Mouse (Mus musculus) adipocyte (in vitro differentiated cells): ENCODE results near the gene Wdr47.
"Not testable (repeated sequence)": the region's sequence is repeated elsewhere in the genome, so short reads cannot be mapped to it uniquely, and the experiment has no call there.

Source experiments
- DNase-seq: peaks from one replicate; pipeline ENCODE4 v3.0.0-alpha.2; 2016; ENCODE audit warnings: low spot score

Wdr47 gene

GRCm38 (mm10) chr3:108639412-108639811 lies 48.3 kb downstream of the Wdr47 start:
- no peak for DNase-seq

- no peak for DNase-seq
Measured at GRCm38 (mm10) chr3:108640998-108641397, 49.9 kb downstream of the Wdr47 start.

GRCm38 (mm10) chr3:108644856-108645255 lies 53.8 kb downstream of the Wdr47 start:
- no peak for DNase-seq

- DNase-seq, result no peak
Measured at GRCm38 (mm10) chr3:108646036-108646435, 55.0 kb downstream of the Wdr47 start.

- not testable (repeated sequence) for DNase-seq
Measured at GRCm38 (mm10) chr3:108647681-108648080, 56.6 kb downstream of the Wdr47 start.

- DNase-seq, result peak; percentile 23
Measured at GRCm38 (mm10) chr3:108652866-108653642, 62.0 kb downstream of the Wdr47 start.

- peak; percentile 90 for DNase-seq
Measured at GRCm38 (mm10) chr3:108653710-108654379, 62.8 kb downstream of the Wdr47 start, which contains the start of gene Clcc1. TSS of gene Clcc1 (plus strand) at chr3:108653913.

GRCm38 (mm10) chr3:108654566-108654965 lies 63.5 kb downstream of the Wdr47 start:
- peak; percentile 16 for DNase-seq

- DNase-seq, result no peak
Measured at GRCm38 (mm10) chr3:108655486-108655885, 64.4 kb downstream of the Wdr47 start.

GRCm38 (mm10) chr3:108658612-108659011 lies 67.5 kb downstream of the Wdr47 start:
- no peak for DNase-seq

- DNase-seq, result no peak
Measured at GRCm38 (mm10) chr3:108660941-108661340, 69.9 kb downstream of the Wdr47 start.

- no peak for DNase-seq
Measured at GRCm38 (mm10) chr3:108676616-108677015, 85.5 kb downstream of the Wdr47 start.

GRCm38 (mm10) chr3:108681004-108681403 lies 89.9 kb downstream of the Wdr47 start:
- no peak for DNase-seq

GRCm38 (mm10) chr3:108683597-108683996 lies 92.5 kb downstream of the Wdr47 start:
- DNase-seq, result not testable (repeated sequence)

GRCm38 (mm10) chr3:108685701-108686100 lies 94.6 kb downstream of the Wdr47 start:
- DNase-seq, result no peak

GRCm38 (mm10) chr3:108689015-108689441 lies 97.9 kb downstream of the Wdr47 start:
- DNase-seq, result no peak

- DNase-seq, result no peak
Measured at GRCm38 (mm10) chr3:108689446-108689845, 98.4 kb downstream of the Wdr47 start.

GRCm38 (mm10) chr3:108689979-108690378 lies 98.9 kb downstream of the Wdr47 start:
- DNase-seq, result no peak

GRCm38 (mm10) chr3:108694321-108694720 lies 103.2 kb downstream of the Wdr47 start:
- no peak for DNase-seq
